Mouse (Mus musculus) MEL (cell line): ENCODE measurements around the gene Naaladl2. TPM values are rescaled to one million over a fixed set of nuclear protein-coding genes. Genes with fewer than 3 reads are reported as not detected.

Experiments
- DNase-seq: peaks from one replicate; pipeline ENCODE4 v3.0.0; 2011; ENCODE audit warnings: low read depth, low spot score
- H3K27ac ChIP-seq: 2 replicates; pipeline ENCODE4 v1.5.1; 2012; ENCODE audit warnings: low read depth, mild to moderate bottlenecking, control low read depth, low read length, moderate library complexity; ENCODE audit not compliant: control insufficient read depth
- H3K27me3 ChIP-seq, 2 experiments: fragments of 150-350 bp in 1 of 2; sonication (generic) in 1 of 2; 2 replicates each; pipeline ENCODE4 v1.6.1; 2012; ENCODE audit warnings: low read length in 2 of 2, mild to moderate bottlenecking in 2 of 2, improper control_type of control experiment in 1 of 2, moderate library complexity in 1 of 2; ENCODE audit not compliant: insufficient read depth in 2 of 2, control insufficient read depth in 1 of 2
- H3K36me3 ChIP-seq, 2 experiments: 2 replicates each; pipeline ENCODE4 v1.6.1; 2012 to 2014; ENCODE audit warnings: low read length in 2 of 2, improper control_type of control experiment in 1 of 2, inconsistent platforms in 1 of 2, mild to moderate bottlenecking in 1 of 2; ENCODE audit not compliant: insufficient read depth in 2 of 2, control insufficient read depth in 1 of 2
- H3K4me1 ChIP-seq, 2 experiments: fragments of 150-350 bp in 1 of 2; sonication (generic) in 1 of 2; 2 replicates each; pipeline ENCODE4 v1.6.1; 2012; ENCODE audit warnings: low read length in 2 of 2, improper control_type of control experiment in 1 of 2, mild to moderate bottlenecking in 1 of 2; ENCODE audit not compliant: insufficient read depth in 2 of 2, control insufficient read depth in 1 of 2
- H3K4me3 ChIP-seq, 2 experiments: fragments of 150-350 bp in 1 of 2; sonication (generic) in 1 of 2; 2 replicates each; pipeline ENCODE4 v1.5.1; 2012; ENCODE audit warnings: low read depth in 2 of 2, low read length in 2 of 2, mild to moderate bottlenecking in 2 of 2, moderate library complexity in 2 of 2, control low read depth in 1 of 2, improper control_type of control experiment in 1 of 2; ENCODE audit not compliant: control insufficient read depth in 1 of 2, insufficient read depth in 1 of 2
- H3K79me2 ChIP-seq: 2 replicates; pipeline ENCODE4 v1.6.1; 2012; ENCODE audit warnings: mild to moderate bottlenecking, low read length, moderate library complexity; ENCODE audit not compliant: control insufficient read depth, poor library complexity, insufficient read depth
- H3K9ac ChIP-seq: 2 replicates; pipeline ENCODE4 v1.6.1; 2012; ENCODE audit warnings: low read depth, mild to moderate bottlenecking, control low read depth, low read length, moderate library complexity; ENCODE audit not compliant: control insufficient read depth, poor library complexity, severe bottlenecking
- H3K9me3 ChIP-seq: fragments of 150-350 bp; sonication (generic); replicated peaks from 2 replicates; pipeline ENCODE4 v1.6.1; 2012; ENCODE audit warnings: mild to moderate bottlenecking, low read length, improper control_type of control experiment, moderate library complexity; ENCODE audit not compliant: insufficient read depth
- BHLHE40 ChIP-seq: IDR thresholded peaks from 2 replicates; pipeline ENCODE4 v1.6.1; 2012; ENCODE audit warnings: low read depth, mild to moderate bottlenecking, inconsistent platforms, low read length, improper control_type of control experiment, borderline replicate concordance
- CHD1 ChIP-seq: IDR thresholded peaks from 2 replicates; pipeline ENCODE4 v1.6.1; 2012; ENCODE audit warnings: low read depth, mild to moderate bottlenecking, inconsistent platforms, low read length, improper control_type of control experiment
- CTCF ChIP-seq, 3 experiments: IDR thresholded peaks in 2 of 3; conservative IDR thresholded peaks in 1 of 3; 2 replicates each; pipeline ENCODE4 v1.5.1; 2011 to 2012; ENCODE audit warnings: low read length in 3 of 3, low read depth in 2 of 3, mild to moderate bottlenecking in 2 of 3, improper control_type of control experiment in 1 of 3, inconsistent platforms in 1 of 3, mixed read lengths in 1 of 3, moderate library complexity in 1 of 3; ENCODE audit not compliant: control insufficient read depth in 1 of 3, insufficient read depth in 1 of 3, poor library complexity in 1 of 3, severe bottlenecking in 1 of 3
- E2F4 ChIP-seq: IDR thresholded peaks from 2 replicates; pipeline ENCODE4 v1.6.1; 2011; ENCODE audit warnings: low read depth, low read length, improper control_type of control experiment, borderline replicate concordance
- EP300 ChIP-seq, 2 experiments: IDR thresholded peaks; 2 replicates each; pipeline ENCODE4 v1.6.1; 2011; ENCODE audit warnings: improper control_type of control experiment in 2 of 2, low read length in 2 of 2, low read depth in 1 of 2, mild to moderate bottlenecking in 1 of 2
- HCFC1 ChIP-seq: IDR thresholded peaks from 2 replicates; pipeline ENCODE4 v1.6.1; 2012; ENCODE audit warnings: low read depth, mild to moderate bottlenecking, inconsistent platforms, low read length, improper control_type of control experiment, moderate library complexity
- MAX ChIP-seq: IDR thresholded peaks from 2 replicates; pipeline ENCODE4 v1.6.1; 2011; ENCODE audit warnings: low read length, improper control_type of control experiment
- MAZ ChIP-seq: IDR thresholded peaks from 2 replicates; pipeline ENCODE4 v1.6.1; 2012; ENCODE audit warnings: low read depth, mild to moderate bottlenecking, inconsistent platforms, low read length, improper control_type of control experiment
- POLR2AphosphoS2 ChIP-seq: IDR thresholded peaks from 2 replicates; pipeline ENCODE4 v1.6.1; 2011; ENCODE audit warnings: low read length, improper control_type of control experiment
- POLR2AphosphoS5 ChIP-seq: IDR thresholded peaks from 2 replicates; pipeline ENCODE4 v1.6.1; 2012; ENCODE audit warnings: low read depth, borderline replicate concordance, mild to moderate bottlenecking, inconsistent platforms, low read length, moderate library complexity, mixed read lengths
- RCOR1 ChIP-seq: IDR thresholded peaks from 2 replicates; pipeline ENCODE4 v1.6.1; 2012; ENCODE audit warnings: low read depth, mild to moderate bottlenecking, inconsistent platforms, low read length, improper control_type of control experiment
- SMC3 ChIP-seq: IDR thresholded peaks from 2 replicates; pipeline ENCODE4 v1.6.1; 2011; ENCODE audit warnings: low read depth, low read length, improper control_type of control experiment
- TAL1 ChIP-seq: IDR thresholded peaks from 2 replicates; pipeline ENCODE4 v1.6.1; 2012; ENCODE audit warnings: mild to moderate bottlenecking, inconsistent platforms, low read length, moderate library complexity, mixed read lengths
- TCF12 ChIP-seq: IDR thresholded peaks from 2 replicates; pipeline ENCODE4 v1.6.1; 2014; ENCODE audit warnings: low read depth, mild to moderate bottlenecking, inconsistent platforms, low read length, improper control_type of control experiment, moderate library complexity
- UBTF ChIP-seq: IDR thresholded peaks from 2 replicates; pipeline ENCODE4 v1.6.1; 2012; ENCODE audit warnings: low read depth, mild to moderate bottlenecking, inconsistent platforms, low read length, improper control_type of control experiment, moderate library complexity, borderline replicate concordance; ENCODE audit not compliant: insufficient read depth
- ZC3H11A ChIP-seq: IDR thresholded peaks from 2 replicates; pipeline ENCODE4 v1.6.1; 2012; ENCODE audit warnings: low read depth, mild to moderate bottlenecking, inconsistent platforms, low read length, improper control_type of control experiment
- ZMIZ1 ChIP-seq: IDR thresholded peaks from 2 replicates; pipeline ENCODE4 v1.6.1; 2012; ENCODE audit warnings: low read depth, mild to moderate bottlenecking, inconsistent platforms, low read length, improper control_type of control experiment, moderate library complexity
- polyA plus RNA-seq, 2 experiments: library from polyadenylated mRNA; stranded (reverse) in 1 of 2; unstranded in 1 of 2; fragments of >175 nt in 1 of 2; fragments of >200 nt in 1 of 2; gene quantifications; 2 replicates each; pipeline versions ENCODE4 v1.2.1 to v1.2.4; 2012; ENCODE audit warnings: low replicate concordance in 2 of 2, low read depth in 1 of 2; ENCODE audit not compliant: insufficient read length in 2 of 2, insufficient read depth in 1 of 2, missing spikeins in 1 of 2
- total RNA-seq: library from RNA; depleted of rRNA; stranded (reverse); fragments of 300-350 nt; gene quantifications from 2 replicates; pipeline ENCODE4 v1.2.3, GENCODE M21; 2012

Naaladl2 gene
- total and polyA plus RNA-seq, 3 experiments: 0.17 TPM; not detected in 2

DNA sequence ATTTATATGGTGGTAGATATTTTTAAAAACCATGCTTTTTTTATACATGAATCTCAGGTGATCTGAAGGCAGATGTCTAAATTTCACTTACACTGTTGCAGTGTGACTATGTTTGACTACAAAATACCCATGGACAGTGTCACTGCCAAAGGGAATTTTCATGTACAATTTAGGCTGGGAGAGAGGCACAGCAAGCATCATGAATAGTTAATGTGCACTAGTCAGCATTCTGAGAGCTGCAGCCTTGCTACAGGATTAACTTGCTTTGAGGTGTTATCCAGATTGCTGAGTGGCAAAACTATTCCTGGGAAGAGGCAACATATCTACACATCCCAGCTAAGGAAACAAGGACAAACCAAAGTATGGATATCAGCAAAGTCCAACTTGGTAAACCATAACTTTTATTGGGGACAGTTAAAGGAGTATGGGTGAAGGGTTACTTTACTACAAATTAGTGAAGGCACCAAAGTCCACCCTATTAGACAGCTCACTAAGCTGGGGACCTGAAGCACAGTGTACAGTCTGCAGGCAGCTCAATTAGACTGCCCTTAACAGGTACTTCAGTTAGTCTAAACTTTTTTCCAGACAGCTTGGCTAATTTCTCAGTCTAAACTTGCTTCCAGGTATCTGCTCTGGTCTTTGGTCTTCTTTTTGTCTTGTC, 1181.0 kb downstream of the Naaladl2 start:
- Histone ChIP-seq H3K36me3 (no peaks in the 10 kb centered on the region), H3K27ac (no peak overlapping the region), H3K4me3 (no peak overlapping the region), H3K9me3 (no peaks in the 10 kb centered on the region), H3K9ac (no peak overlapping the region), H3K79me2 (no peaks in the 10 kb centered on the region), H3K4me1 (no peaks in the 10 kb centered on the region), H3K27me3 (no peaks in the 10 kb centered on the region)
- TF ChIP-seq SMC3 (no peak), EP300 (IDR thresholded peaks at IDR 0.05; ENCODE audit: low read depth in 1 of 2, low read length in 2 of 2) (no peak), CTCF (IDR thresholded peaks at IDR 0.05 in 2 of 3, conservative IDR thresholded peaks at IDR 0.05 in 1 of 3; ENCODE audit: control insufficient read depth in 1 of 3, insufficient read depth in 1 of 3, low read depth in 2 of 3, low read length in 3 of 3, poor library complexity in 1 of 3, severe bottlenecking in 1 of 3) (no peak), UBTF (no peak), MAX (no peak), ZC3H11A (no peak), TAL1 (no peak), CHD1 (no peak), ZMIZ1 (no peak), TCF12 (no peak)
- no peak for DNase-seq

DNA sequence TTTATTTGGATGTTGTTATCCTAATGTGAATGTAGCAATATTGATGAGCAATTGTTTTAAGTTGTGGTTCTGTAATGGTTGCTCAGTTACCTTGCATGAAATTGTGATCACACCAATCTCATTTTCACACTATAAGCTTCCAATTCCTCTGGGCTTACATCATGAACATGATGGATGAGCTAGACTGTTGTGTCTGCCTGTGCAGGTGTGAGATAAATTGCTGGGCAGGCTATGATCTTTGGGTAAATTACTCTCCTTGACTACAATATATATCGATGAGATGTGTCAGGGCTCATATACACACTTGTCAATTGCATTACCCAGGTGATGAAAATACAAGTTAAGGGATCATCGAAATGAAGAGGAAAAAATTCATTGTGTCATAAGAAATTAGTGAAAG, 1197.9 kb downstream of the Naaladl2 start:
- Histone ChIP-seq H3K36me3 (no peaks in the 10 kb centered on the region), H3K27me3 (no peaks in the 10 kb centered on the region), H3K79me2 (no peaks in the 10 kb centered on the region), H3K4me1 (no peaks in the 10 kb centered on the region), H3K9ac (no peak overlapping the region), H3K4me3 (no peak overlapping the region), H3K9me3 (no peaks in the 10 kb centered on the region), H3K27ac (no peak overlapping the region)
- DNase-seq: no peak
- TF ChIP-seq POLR2AphosphoS5 (no peak), CTCF (IDR thresholded peaks at IDR 0.05 in 2 of 3, conservative IDR thresholded peaks at IDR 0.05 in 1 of 3; ENCODE audit: control insufficient read depth in 1 of 3, insufficient read depth in 1 of 3, low read depth in 2 of 3, low read length in 3 of 3, poor library complexity in 1 of 3, severe bottlenecking in 1 of 3) (no peak), E2F4 (no peak), BHLHE40 (no peak), MAZ (no peak), POLR2AphosphoS2 (no peak), RCOR1 (no peak), HCFC1 (no peak)
